In genomic region chr1:74752150-74752549, GRCm38 (mm10) we compare ENCODE assay signal across 42 mouse cellular contexts. TPM values are rescaled to one million over a fixed set of nuclear protein-coding genes. Genes with fewer than 3 reads are reported as not detected.
"Had no signal": no experiment of that assay in that cellular context is flagged by ENCODE, and none has a peak within 500 bp of the region (broad histone marks: within the 10 kb centered on the region; RNA-seq: fewer than 3 reads in every experiment).

No protein-coding gene starts in this region.

- H3K4me2 ChIP-seq: limb, embryonic 12.5 days; limb, embryonic 13.5 days; limb, embryonic 15.5 days; liver, embryonic 11.5 days; liver, embryonic 12.5 days; liver, embryonic 13.5 days; liver, embryonic 15.5 days; lung, embryonic 14.5 days; lung, embryonic 15.5 days; midbrain, embryonic 11.5 days; midbrain, embryonic 12.5 days; midbrain, embryonic 13.5 days; midbrain, embryonic 15.5 days; neural tube, embryonic 12.5 days had no signal

- DNase-seq: left cerebral cortex, postnatal 4 days; liver; liver, embryonic 13.5 days; liver, postnatal 0 days; lung, adult 18-20 months; lung, adult 2 months; lung, embryonic 14.5 days; lung, postnatal 10 days; lung, postnatal 14 days; lung, postnatal 36 days; lung, postnatal 4 days; midbrain, embryonic 14.5 days had no signal

- H3K36me3 ChIP-seq: limb, embryonic 10.5 days; limb, embryonic 12.5 days; limb, embryonic 13.5 days; limb, embryonic 15.5 days; liver, embryonic 12.5 days; liver, embryonic 13.5 days; liver, embryonic 15.5 days; lung, embryonic 15.5 days; midbrain, embryonic 10.5 days; midbrain, embryonic 12.5 days; midbrain, embryonic 13.5 days; midbrain, embryonic 15.5 days; neural tube, embryonic 12.5 days had no signal

- H3K4me3 ChIP-seq: limb, embryonic 10.5 days; limb, embryonic 12.5 days; limb, embryonic 13.5 days; limb, embryonic 15.5 days; liver, embryonic 12.5 days; liver, embryonic 13.5 days; liver, embryonic 15.5 days; lung, embryonic 15.5 days; megakaryocyte, embryonic 14.5 days; midbrain, embryonic 10.5 days; midbrain, embryonic 12.5 days; midbrain, embryonic 13.5 days; midbrain, embryonic 15.5 days; neural tube, embryonic 12.5 days had no signal

- H3K27ac ChIP-seq: limb, embryonic 10.5 days; limb, embryonic 12.5 days; limb, embryonic 13.5 days; limb, embryonic 15.5 days; liver, embryonic 12.5 days; liver, embryonic 13.5 days; liver, embryonic 14.5 days; liver, embryonic 15.5 days; lung, embryonic 15.5 days; macrophage; midbrain, embryonic 10.5 days; midbrain, embryonic 12.5 days; midbrain, embryonic 13.5 days; midbrain, embryonic 15.5 days; neural tube, embryonic 12.5 days had no signal

- ATAC-seq: liver, embryonic 12.5 days; liver, postnatal 0 days; lung, postnatal 0 days; midbrain, embryonic 13.5 days; midbrain, embryonic 15.5 days; midbrain, embryonic 16.5 days had no signal

RNA-seq across cellular contexts. Expression of gene Prkag3, which starts 3.1 kb away (rescaled TPM):
- total RNA-seq: left cerebral cortex, postnatal 10 days; left cerebral cortex, postnatal 14 days; left cerebral cortex, postnatal 25 days; left cerebral cortex, postnatal 4 days; megakaryocyte progenitor cell, adult 5-6 weeks; megakaryocyte, adult 5-6 weeks; megakaryocyte-erythroid progenitor cell, adult 5-6 weeks; monocyte, adult 5-6 weeks had no signal
- polyA plus RNA-seq: limb, embryonic 11.5 days; liver, adult 2 months; liver, embryonic 11.5 days; liver, embryonic 12.5 days; liver, embryonic 14.5 days; macrophage; midbrain, embryonic 10.5 days; midbrain, embryonic 11.5 days; midbrain, embryonic 12.5 days; midbrain, embryonic 14.5 days; midbrain, embryonic 15.5 days; midbrain, embryonic 16.5 days; neural tube, embryonic 11.5 days had no signal

RNA-seq across cellular contexts. Expression of gene Wnt6, which starts 19.5 kb away (rescaled TPM):
- total RNA-seq: liver, adult 2 months; megakaryocyte-erythroid progenitor cell, adult 5-6 weeks had no signal
- polyA plus RNA-seq: macrophage had no signal

RNA-seq across cellular contexts. Expression of gene Wnt10a, which starts 39.2 kb away (rescaled TPM):
- total RNA-seq: liver, adult 2 months; megakaryocyte progenitor cell, adult 5-6 weeks; megakaryocyte, adult 5-6 weeks; megakaryocyte-erythroid progenitor cell, adult 5-6 weeks; monocyte, adult 5-6 weeks had no signal
- polyA plus RNA-seq: liver, adult 2 months; liver, embryonic 12.5 days; liver, embryonic 13.5 days; liver, embryonic 14.5 days; liver, embryonic 15.5 days; liver, embryonic 16.5 days; lung, embryonic 14.5 days; lung, postnatal 0 days; macrophage had no signal
